23 mouse cellular contexts compared by ENCODE assay signal in genomic region chr10:80545590-80545989, GRCm38 (mm10). TPM values are rescaled to one million over a fixed set of nuclear protein-coding genes. Genes with fewer than 3 reads are reported as not detected.
"Had no signal": no experiment of that assay in that cellular context is flagged by ENCODE, and none has a peak within 500 bp of the region (broad histone marks: within the 10 kb centered on the region; RNA-seq: fewer than 3 reads in every experiment).

No protein-coding gene starts in this region.

- ATAC-seq: lung, postnatal 0 days; midbrain, embryonic 13.5 days; midbrain, embryonic 15.5 days had no signal

- H3K9me3 ChIP-seq: lung, embryonic 15.5 days; megakaryocyte, embryonic 14.5 days; midbrain, embryonic 13.5 days; midbrain, embryonic 15.5 days; neural tube, embryonic 12.5 days; stomach, embryonic 15.5 days had no signal

- H3K27me3 ChIP-seq: lung, embryonic 15.5 days; megakaryocyte, embryonic 14.5 days; midbrain, embryonic 13.5 days; midbrain, embryonic 15.5 days; neural tube, embryonic 12.5 days; stomach, embryonic 15.5 days had no signal

- DNase-seq: lung, adult 2 months; lung, postnatal 14 days; lung, postnatal 36 days; right cerebral cortex, postnatal 14 days; thymus, adult 2 months; thymus, postnatal 25 days; thymus, postnatal 4 days had no signal

- H3K4me2 ChIP-seq: lung, embryonic 15.5 days; midbrain, embryonic 11.5 days; midbrain, embryonic 13.5 days; midbrain, embryonic 15.5 days; neural tube, embryonic 12.5 days; stomach, embryonic 15.5 days had no signal

- H3K27ac ChIP-seq: lung, embryonic 15.5 days; macrophage; midbrain, embryonic 13.5 days; midbrain, embryonic 15.5 days; neural tube, embryonic 12.5 days; stomach, embryonic 15.5 days; stomach, postnatal 0 days had no signal

- H3K4me1 ChIP-seq: lung, embryonic 15.5 days; neural tube, embryonic 12.5 days; stomach, embryonic 15.5 days had no signal

- H3K4me3 ChIP-seq: lung, embryonic 15.5 days; megakaryocyte, embryonic 14.5 days; midbrain, embryonic 13.5 days; midbrain, embryonic 15.5 days; neural tube, embryonic 12.5 days; stomach, embryonic 15.5 days had no signal

- H3K9ac ChIP-seq: lung, embryonic 15.5 days; midbrain, embryonic 13.5 days; midbrain, embryonic 15.5 days; neural tube, embryonic 12.5 days; stomach, embryonic 15.5 days had no signal

RNA-seq across cellular contexts. Expression of gene Atp8b3, which starts 6.7 kb away (rescaled TPM):
- total RNA-seq: megakaryocyte progenitor cell, adult 5-6 weeks had no signal
- polyA plus RNA-seq: liver, embryonic 16.5 days; macrophage; urinary bladder, adult 2 months had no signal

RNA-seq across cellular contexts. Expression of gene Onecut3, which starts 51.0 kb away (rescaled TPM):
- total RNA-seq: megakaryocyte progenitor cell, adult 5-6 weeks; monocyte, adult 5-6 weeks; neutrophil, adult 5-6 weeks had no signal
- polyA plus RNA-seq: lung, adult 2 months; lung, embryonic 15.5 days; lung, postnatal 0 days; macrophage; spleen, adult 2 months; urinary bladder, adult 2 months had no signal
